Mouse (Mus musculus) hindbrain, embryonic 10.5 days (tissue): Measurements from ENCODE around the gene Fam129b. TPM values are rescaled to one million over a fixed set of nuclear protein-coding genes. Genes with fewer than 3 reads are reported as not detected.
A peak's percentile ranks its signal among the peaks of the same experiment; 100 is the strongest.

ENCODE experiments used
- DNase-seq: peaks from one replicate; pipeline ENCODE4 v3.0.0-alpha.2; 2017; ENCODE audit warnings: low spot score
- H3K27ac ChIP-seq: fragments of 300-500 bp; sonication (generic); 2 replicates; pipeline ENCODE4 v1.5.1; 2016; ENCODE audit warnings: mild to moderate bottlenecking, moderate library complexity
- H3K27me3 ChIP-seq: fragments of 300-500 bp; sonication (generic); 2 replicates; pipeline ENCODE4 v1.6.1; 2016; ENCODE audit warnings: mild to moderate bottlenecking; ENCODE audit not compliant: poor library complexity, insufficient read depth, severe bottlenecking
- H3K36me3 ChIP-seq: fragments of 300-500 bp; sonication (generic); 2 replicates; pipeline ENCODE4 v1.6.1; 2016; ENCODE audit warnings: mild to moderate bottlenecking, moderate library complexity
- H3K4me1 ChIP-seq: fragments of 300-500 bp; sonication (generic); replicated peaks from 2 replicates; pipeline ENCODE4 v1.6.1; 2016; ENCODE audit warnings: mild to moderate bottlenecking
- H3K4me3 ChIP-seq: fragments of 300-500 bp; sonication (generic); 2 replicates; pipeline ENCODE4 v1.5.1; 2016; ENCODE audit warnings: mild to moderate bottlenecking, moderate library complexity
- H3K9me3 ChIP-seq: fragments of 300-500 bp; sonication (generic); 2 replicates; pipeline ENCODE4 v1.6.1; 2016; ENCODE audit warnings: mild to moderate bottlenecking, moderate library complexity
- WGBS: fragments of 180-500 bp; shearing (Covaris S2); methylation state at CpG from one replicate; pipeline ENCODE4 v1.1.7; 2016; 5-methylcytosine and 5-hydroxymethylcytosine counted together
- polyA plus RNA-seq: library from polyadenylated mRNA; unstranded; fragments of >200 nt; fragmentation: Nextera tagmentation; extraction: Ambion mirVana; gene quantifications from 2 replicates; pipeline ENCODE4 v1.2.1, GENCODE M21; 2016

Gene Fam129b
- polyA plus RNA-seq, 1 experiment from 2014 or later = 36.1 TPM

GRCm38 (mm10) chr2:32922564-32922963, 46.6 kb downstream of the Fam129b start:
- Histone ChIP-seq H3K27ac (no peak overlapping the region), H3K27me3 (no peaks in the 10 kb centered on the region), H3K36me3 (peaks cover 78% of the 10 kb centered on the region), H3K9me3 (no peaks in the 10 kb centered on the region), H3K4me1 (peaks cover 16% of the 10 kb centered on the region), H3K4me3 (no peak overlapping the region)
- DNase-seq = no peak
- 90% methylated on average over 13 of the region's 13 CpGs for WGBS

GRCm38 (mm10) chr2:32923551-32924250, 47.8 kb downstream of the Fam129b start:
- Histone ChIP-seq H3K4me3 (no peak overlapping the region), H3K9me3 (no peaks in the 10 kb centered on the region), H3K36me3 (peaks cover 74% of the 10 kb centered on the region), H3K4me1 (peaks cover 15% of the 10 kb centered on the region; the same call in 1 of the 2 replicates), H3K27ac (no peak overlapping the region), H3K27me3 (no peaks in the 10 kb centered on the region)
- WGBS = 93% methylated on average over 24 of the region's 24 CpGs
- no peak for DNase-seq

- peaks cover 14% of the 10 kb centered on the region; the same call in 1 of the 2 replicates for H3K4me1 ChIP-seq
- no peak overlapping the region for H3K27ac ChIP-seq
- H3K36me3 ChIP-seq = peaks cover 72% of the 10 kb centered on the region
- no peak overlapping the region for H3K4me3 ChIP-seq
- H3K27me3 ChIP-seq = no peaks in the 10 kb centered on the region
- no peak for DNase-seq
- H3K9me3 ChIP-seq = no peaks in the 10 kb centered on the region
- WGBS = 75% methylated on average over 10 of the region's 10 CpGs
Observed at GRCm38 (mm10) chr2:32924306-32924844, 48.5 kb downstream of the Fam129b start.

DNA sequence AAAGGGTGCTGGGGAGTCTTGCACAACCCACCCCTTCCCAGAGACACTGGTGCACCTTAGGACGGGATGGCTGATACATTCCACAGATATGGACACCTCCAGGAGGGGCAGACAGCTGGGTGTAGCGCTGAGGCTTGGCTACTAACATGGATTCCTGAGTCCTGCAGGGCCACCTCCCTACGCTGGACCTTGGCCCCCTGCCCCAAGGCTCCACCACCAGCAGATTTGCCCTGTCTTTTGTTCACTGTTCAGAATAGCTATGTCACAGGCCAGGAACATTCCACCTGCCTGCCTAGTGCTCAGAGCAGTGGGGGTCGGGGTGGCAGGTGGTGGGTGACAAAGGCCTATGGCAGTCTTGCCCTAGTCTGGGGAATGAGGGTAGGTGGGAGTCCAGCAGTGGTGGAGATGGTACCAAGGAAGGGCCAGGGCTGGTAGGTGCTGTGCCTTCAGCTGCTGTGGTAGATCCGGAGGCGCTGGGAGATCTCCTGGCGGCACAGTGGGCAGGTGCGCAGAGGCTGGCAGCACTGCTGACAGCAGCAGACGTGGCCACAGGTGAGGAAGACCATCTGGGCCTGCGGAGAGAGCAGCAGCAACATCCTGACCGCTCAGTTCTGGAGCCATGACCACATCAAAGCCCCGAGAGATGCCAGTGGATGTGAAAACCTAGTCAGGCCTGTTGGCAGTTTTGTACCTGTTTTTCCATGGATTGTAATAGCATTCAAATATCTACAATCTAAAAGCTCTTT, 50.6 kb downstream of the Fam129b start:
- Histone ChIP-seq H3K4me3 (no peak overlapping the region), H3K4me1 (peaks cover 14% of the 10 kb centered on the region; the same call in 1 of the 2 replicates), H3K36me3 (peaks cover 57% of the 10 kb centered on the region), H3K9me3 (no peaks in the 10 kb centered on the region), H3K27ac (no peak overlapping the region), H3K27me3 (no peaks in the 10 kb centered on the region)
- WGBS = 90% methylated on average over 12 of the region's 12 CpGs
- no peak for DNase-seq

DNA sequence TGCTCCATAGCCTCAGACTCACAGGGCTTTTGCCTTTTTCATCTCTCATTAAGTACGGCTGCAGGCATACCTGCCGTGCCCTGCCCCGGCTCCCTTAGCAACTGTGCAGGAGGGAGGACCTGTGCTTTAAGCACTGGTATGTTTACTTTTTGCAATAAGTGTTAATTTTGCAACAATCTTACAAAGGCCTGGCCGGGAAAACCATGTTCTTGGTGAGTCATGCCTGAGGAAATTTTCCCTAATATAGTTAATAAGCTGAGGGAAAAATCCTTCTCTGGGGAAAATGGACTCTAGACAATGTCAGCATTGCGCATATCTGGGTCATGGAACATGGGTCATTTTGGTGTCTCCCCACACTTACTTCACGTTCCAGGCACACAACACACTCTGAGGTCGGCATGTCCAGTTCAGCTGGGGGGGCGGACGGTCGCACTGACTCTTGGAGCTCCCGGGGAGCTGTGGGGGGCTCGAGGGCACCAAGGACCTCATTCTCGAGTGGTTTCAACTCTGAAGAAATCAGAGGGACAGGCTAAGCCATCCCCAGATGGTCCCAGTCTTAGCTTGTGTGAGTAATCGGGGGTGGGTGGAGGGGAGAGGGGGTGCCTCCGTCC, 51.8 kb downstream of the Fam129b start:
- Histone ChIP-seq H3K27me3 (no peaks in the 10 kb centered on the region), H3K4me3 (no peak overlapping the region), H3K9me3 (no peaks in the 10 kb centered on the region), H3K4me1 (peaks cover 14% of the 10 kb centered on the region; the same call in 1 of the 2 replicates), H3K27ac (0 out of 2 replicates have a peak overlapping the region, but pooled peaks have one; percentile 9), H3K36me3 (peaks cover 54% of the 10 kb centered on the region)
- DNase-seq = no peak
- WGBS = 80% methylated on average over 15 of the region's 15 CpGs

- H3K27me3 ChIP-seq = no peaks in the 10 kb centered on the region
Observed at GRCm38 (mm10) chr2:32928235-32928946, 52.5 kb downstream of the Fam129b start.

GRCm38 (mm10) chr2:32928947-32929829, 53.3 kb downstream of the Fam129b start:
- 90% methylated on average over 19 of the region's 19 CpGs for WGBS
- Histone ChIP-seq H3K4me3 (no peak overlapping the region), H3K27ac (0 out of 2 replicates have a peak overlapping the region, but pooled peaks have one; percentile 9), H3K27me3 (no peaks in the 10 kb centered on the region), H3K4me1 (peaks cover 13% of the 10 kb centered on the region; the same call in 1 of the 2 replicates), H3K36me3 (peaks cover 54% of the 10 kb centered on the region), H3K9me3 (no peaks in the 10 kb centered on the region)
- DNase-seq = no peak

More at GRCm38 (mm10) chr2:32928235-32928946, 52.5 kb downstream of the Fam129b start:
- DNase-seq = peak; percentile 67
- 30% methylated on average over 10 of the region's 10 CpGs for WGBS
- H3K27ac ChIP-seq = 0 out of 2 replicates have a peak overlapping the region, but pooled peaks have one; percentile 9
- peaks cover 14% of the 10 kb centered on the region; the same call in 1 of the 2 replicates for H3K4me1 ChIP-seq
- H3K36me3 ChIP-seq = peaks cover 54% of the 10 kb centered on the region
- H3K4me3 ChIP-seq = no peak overlapping the region
- H3K9me3 ChIP-seq = no peaks in the 10 kb centered on the region

DNA sequence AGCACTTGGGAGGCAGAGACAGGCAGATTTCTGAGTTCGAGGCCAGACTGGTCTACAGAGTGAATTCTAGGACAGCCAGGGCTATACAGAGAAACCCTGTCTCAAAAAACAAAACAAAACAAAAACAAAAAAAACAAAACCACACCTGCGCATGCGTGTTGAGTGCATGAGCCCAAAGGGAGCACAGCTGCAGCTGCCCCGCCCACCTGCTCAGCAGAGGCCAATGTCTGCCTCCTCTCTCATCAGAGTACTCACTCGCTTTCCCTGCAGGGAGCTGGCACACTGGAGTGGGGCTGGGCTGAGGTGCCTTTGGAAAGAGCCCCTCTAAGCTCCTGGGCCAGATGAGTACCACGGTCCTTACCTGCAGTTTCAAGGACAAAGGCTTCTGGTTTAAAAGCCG, 55.8 kb downstream of the Fam129b start:
- H3K27me3 ChIP-seq = no peaks in the 10 kb centered on the region
- no peak overlapping the region for H3K4me3 ChIP-seq
- no peak overlapping the region for H3K27ac ChIP-seq
- DNase-seq = no peak
- H3K4me1 ChIP-seq = peaks cover 9% of the 10 kb centered on the region; the same call in 1 of the 2 replicates
- H3K36me3 ChIP-seq = peaks cover 60% of the 10 kb centered on the region
- no peaks in the 10 kb centered on the region for H3K9me3 ChIP-seq
- 79% methylated on average over 7 of the region's 7 CpGs for WGBS

- no peak overlapping the region for H3K4me3 ChIP-seq
- no peak for DNase-seq
- whole genome bisulfite sequencing = 92% methylated on average over 5 of the region's 5 CpGs
- H3K27ac ChIP-seq = no peak overlapping the region
- no peaks in the 10 kb centered on the region for H3K27me3 ChIP-seq
- H3K4me1 ChIP-seq = no peaks in the 10 kb centered on the region
- peaks cover 82% of the 10 kb centered on the region for H3K36me3 ChIP-seq
- H3K9me3 ChIP-seq = no peaks in the 10 kb centered on the region
Observed at GRCm38 (mm10) chr2:32938741-32939140, 62.8 kb downstream of the Fam129b start.

- peak; percentile 29 for DNase-seq
- WGBS = 67% methylated on average over 5 of the region's 5 CpGs
- H3K27me3 ChIP-seq = no peaks in the 10 kb centered on the region
- H3K27ac ChIP-seq = no peak overlapping the region
- no peak overlapping the region for H3K4me3 ChIP-seq
- H3K9me3 ChIP-seq = no peaks in the 10 kb centered on the region
- peaks cover 78% of the 10 kb centered on the region for H3K36me3 ChIP-seq
- no peaks in the 10 kb centered on the region for H3K4me1 ChIP-seq
Observed at GRCm38 (mm10) chr2:32939418-32939817, 63.5 kb downstream of the Fam129b start.

GRCm38 (mm10) chr2:32940483-32940882, 64.6 kb downstream of the Fam129b start:
- Histone ChIP-seq H3K27ac (no peak overlapping the region), H3K9me3 (no peaks in the 10 kb centered on the region), H3K27me3 (no peaks in the 10 kb centered on the region), H3K4me1 (no peaks in the 10 kb centered on the region), H3K4me3 (no peak overlapping the region), H3K36me3 (peaks cover 78% of the 10 kb centered on the region)
- WGBS = 90% methylated on average over 4 of the region's 4 CpGs
- no peak for DNase-seq
